Mouse (Mus musculus): Measurements from ENCODE around the gene Smurf1. TPM values are rescaled to one million over a fixed set of nuclear protein-coding genes. Genes with fewer than 3 reads are reported as not detected.

The Smurf1 gene
- polyA plus RNA-seq, 1 experiment from 2014 or later, result 19.5 TPM

DNA sequence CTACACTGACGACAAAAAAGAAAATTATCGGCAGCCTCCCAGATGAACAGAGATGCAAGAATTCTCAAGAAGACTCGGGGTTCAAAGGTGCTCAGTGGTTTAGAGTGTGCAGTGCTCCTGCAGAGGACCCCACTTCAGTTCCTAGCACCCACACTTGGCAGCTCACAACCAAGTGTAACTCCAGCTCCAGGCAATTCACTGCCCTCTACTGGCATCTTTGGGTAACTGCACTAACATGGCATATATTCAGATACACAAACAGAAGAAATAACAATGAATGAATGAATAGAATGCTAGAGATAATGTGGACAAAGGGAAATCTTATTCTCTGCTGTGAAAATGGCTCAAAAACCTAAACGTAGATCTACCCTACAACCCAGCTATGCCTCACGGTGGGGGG lies 19.2 kb upstream of the Smurf1 start:
- Histone ChIP-seq H3K9ac (no peak overlapping the region), H3K27ac (no peak overlapping the region), H3K4me1 (no peaks in the 10 kb centered on the region), H3K9me3 (peaks cover 17% of the 10 kb centered on the region; the same call in 1 of the 2 replicates), H3K27me3 (no peaks in the 10 kb centered on the region), H3K4me3 (no peak overlapping the region), H3K4me2 (replicated peaks) (no peak overlapping the region), H3K36me3 (no peaks in the 10 kb centered on the region)
- WGBS, result 92% methylated on average over 5 of the region's 5 CpGs
- no peak for ATAC-seq (ENCODE audit: low FRiP score, low read depth)

DNA sequence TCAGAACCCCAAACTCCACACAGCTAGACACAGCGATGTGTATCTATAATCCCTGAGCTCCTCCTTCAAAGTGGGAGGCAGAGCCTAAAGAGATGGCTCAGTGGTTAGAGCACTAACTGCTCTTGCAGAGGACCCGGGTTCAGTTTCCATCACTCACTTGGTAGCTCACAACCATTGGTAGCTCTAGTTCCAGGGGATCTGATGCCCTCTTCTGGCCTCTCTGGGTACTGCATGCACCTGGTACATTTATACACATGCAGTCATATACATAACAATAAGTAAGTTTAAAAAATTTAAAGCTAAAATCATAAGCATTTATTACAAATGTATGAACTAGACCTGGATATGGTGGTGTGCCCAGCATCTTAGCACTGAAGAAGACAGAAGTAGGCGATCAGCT lies 17.6 kb upstream of the Smurf1 start:
- Histone ChIP-seq H3K4me2 (replicated peaks) (no peak overlapping the region), H3K4me3 (no peak overlapping the region), H3K27me3 (no peaks in the 10 kb centered on the region), H3K9ac (no peak overlapping the region), H3K9me3 (peaks cover 17% of the 10 kb centered on the region; the same call in 1 of the 2 replicates), H3K36me3 (no peaks in the 10 kb centered on the region), H3K27ac (no peak overlapping the region), H3K4me1 (no peaks in the 10 kb centered on the region)
- 93% methylated on average over 3 of the region's 3 CpGs for WGBS
- no peak for ATAC-seq (ENCODE audit: low FRiP score, low read depth)

DNA sequence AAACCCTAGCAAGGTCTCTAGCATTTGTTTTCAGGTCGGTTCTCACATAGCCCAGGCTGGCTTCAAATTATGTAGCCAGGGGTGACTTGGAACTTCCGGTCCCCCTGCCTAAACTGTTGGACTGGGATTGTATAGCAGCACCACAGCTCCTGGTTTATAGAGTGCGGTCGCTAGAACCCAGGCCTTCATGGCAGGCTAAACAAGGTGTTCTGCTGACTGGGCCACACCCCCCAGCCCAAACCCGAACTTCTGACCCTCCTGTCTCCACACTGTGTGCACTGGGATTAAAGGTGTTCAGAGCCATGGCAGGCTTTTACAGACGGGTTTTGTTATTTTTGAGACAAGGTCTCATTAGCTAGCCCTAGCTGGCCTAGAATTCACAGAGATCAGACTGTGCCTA lies 13.5 kb upstream of the Smurf1 start:
- ATAC-seq (ENCODE audit: low FRiP score, low read depth), result no peak
- peaks cover 10% of the 10 kb centered on the region; the same call in 1 of the 2 replicates for H3K9me3 ChIP-seq

DNA sequence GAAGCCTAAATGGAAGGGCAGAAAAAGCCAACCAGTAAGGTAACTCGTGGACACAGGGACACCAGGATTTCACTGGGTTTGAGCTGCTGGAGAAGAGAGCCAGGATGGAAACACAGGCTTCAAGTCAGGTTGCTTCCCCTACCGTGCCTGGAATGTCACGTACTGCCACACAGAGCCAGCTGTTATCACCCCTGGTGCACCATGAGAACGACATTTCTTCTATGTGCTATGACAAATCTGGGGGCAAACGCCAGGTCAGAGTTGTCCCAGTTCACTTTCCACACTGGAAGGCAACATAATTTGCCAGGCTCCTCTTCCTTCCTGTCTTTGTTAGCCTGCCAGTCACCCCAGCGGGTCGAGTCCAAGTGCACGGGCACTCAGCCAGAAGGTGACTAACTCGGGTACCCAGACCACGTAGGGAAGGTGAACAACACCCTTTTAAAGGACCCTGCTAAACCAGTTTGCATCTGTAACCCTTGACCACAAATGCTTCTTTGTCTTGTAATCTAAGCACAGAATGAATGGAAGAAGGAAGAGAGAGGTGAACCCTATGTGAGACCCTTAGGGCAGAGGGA lies 13.0 kb upstream of the Smurf1 start:
- Histone ChIP-seq H3K36me3 (no peaks in the 10 kb centered on the region), H3K27ac (no peak overlapping the region), H3K4me3 (no peak overlapping the region), H3K9ac (no peak overlapping the region), H3K27me3 (no peaks in the 10 kb centered on the region), H3K4me1 (no peaks in the 10 kb centered on the region), H3K9me3 (0 out of 2 replicates have a peak, but pooled peaks cover 6% of the 10 kb centered on the region), H3K4me2 (replicated peaks) (no peak overlapping the region)
- ATAC-seq (ENCODE audit: low FRiP score, low read depth), result no peak
- WGBS, result 69% methylated on average over 10 of the region's 10 CpGs

More for the DNA sequence above, 13.5 kb upstream of the Smurf1 start:
- H3K4me1 ChIP-seq, result no peaks in the 10 kb centered on the region
- H3K36me3 ChIP-seq, result no peaks in the 10 kb centered on the region
- 74% methylated on average over 6 of the region's 6 CpGs for WGBS
- no peak overlapping the region for H3K27ac ChIP-seq
- no peaks in the 10 kb centered on the region for H3K27me3 ChIP-seq
- H3K9ac ChIP-seq, result no peak overlapping the region
- H3K4me3 ChIP-seq, result no peak overlapping the region
- no peak overlapping the region for H3K4me2 ChIP-seq (replicated peaks)

DNA sequence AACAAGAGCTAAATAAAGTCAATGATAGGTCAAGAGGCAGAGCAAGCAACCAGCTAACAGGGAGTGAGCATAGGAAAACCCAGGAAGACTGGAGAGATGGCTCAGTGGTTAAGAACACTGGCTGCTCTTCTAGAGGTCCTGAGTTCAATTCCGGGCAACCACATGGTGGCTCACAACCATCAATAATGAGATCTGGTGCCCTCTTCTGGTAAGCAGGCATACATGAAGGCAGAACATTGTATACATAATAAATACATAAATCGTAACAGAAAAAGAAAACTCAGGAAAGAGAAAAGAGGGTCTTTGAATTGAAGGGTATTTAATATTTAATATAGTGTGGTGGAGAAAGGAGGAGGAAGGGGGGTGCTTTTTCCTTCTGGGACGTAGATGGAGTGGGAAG lies 5.6 kb upstream of the Smurf1 start:
- H3K4me2 ChIP-seq (replicated peaks), result no peak overlapping the region
- no peak overlapping the region for H3K4me3 ChIP-seq
- H3K27ac ChIP-seq, result no peak overlapping the region
- ATAC-seq (ENCODE audit: low FRiP score, low read depth), result no peak
- peaks cover 8% of the 10 kb centered on the region for H3K4me1 ChIP-seq
- H3K9ac ChIP-seq, result no peak overlapping the region
- H3K27me3 ChIP-seq, result no peaks in the 10 kb centered on the region
- no peaks in the 10 kb centered on the region for H3K9me3 ChIP-seq
- 81% methylated on average over 3 of the region's 3 CpGs for WGBS
- no peaks in the 10 kb centered on the region for H3K36me3 ChIP-seq

DNA sequence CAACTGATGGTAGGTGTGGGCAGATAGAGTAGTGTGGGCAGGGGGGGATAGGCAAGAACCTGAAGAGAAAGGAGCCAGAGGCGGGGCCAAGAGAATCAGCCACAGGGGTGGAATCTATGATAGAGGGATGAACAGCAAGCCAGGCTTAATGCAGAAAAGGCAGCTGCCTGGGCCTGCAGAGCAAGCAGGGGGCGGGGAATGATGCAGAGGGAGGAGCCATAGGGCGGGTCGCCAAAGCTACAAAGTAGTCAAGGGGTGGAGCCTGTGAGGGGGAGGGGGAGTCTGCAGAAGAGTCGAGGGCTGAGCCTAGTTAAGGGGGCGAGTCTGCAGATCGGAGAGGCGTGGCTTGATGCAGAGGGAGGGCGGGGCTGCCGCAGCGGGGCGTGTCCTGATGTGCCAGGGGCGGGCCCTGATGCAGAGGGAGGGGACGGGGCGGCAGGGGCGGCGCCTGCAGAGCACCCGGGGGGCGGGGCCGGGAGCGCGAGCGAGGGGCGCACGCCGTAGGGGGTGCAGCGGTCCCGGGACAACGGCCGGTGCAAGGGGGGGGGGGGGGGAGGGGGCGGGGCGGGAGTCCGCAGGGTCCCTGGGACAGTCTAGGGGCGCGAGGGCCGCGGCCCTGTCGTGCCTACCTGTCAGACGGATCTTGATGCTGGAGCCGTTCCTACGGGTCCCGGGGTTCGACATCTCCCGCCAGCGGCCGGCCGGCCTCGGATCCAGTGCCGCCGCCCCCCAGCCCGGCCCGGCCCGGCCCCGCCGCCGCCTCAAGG lies 592 bp downstream of the Smurf1 start:
- peak overlapping the region; percentile 87 for H3K4me3 ChIP-seq
- H3K36me3 ChIP-seq, result no peaks in the 10 kb centered on the region
- H3K4me2 ChIP-seq (replicated peaks), result peak overlapping the region; percentile 73
- H3K9me3 ChIP-seq, result no peaks in the 10 kb centered on the region
- peak overlapping the region; percentile 92 for H3K27ac ChIP-seq
- 2% methylated on average over 28 of the region's 56 CpGs for WGBS
- peak; percentile 80 for ATAC-seq (ENCODE audit: low FRiP score, low read depth)
- H3K9ac ChIP-seq, result peak overlapping the region; percentile 94
- peaks cover 52% of the 10 kb centered on the region for H3K4me1 ChIP-seq
- no peaks in the 10 kb centered on the region for H3K27me3 ChIP-seq

DNA sequence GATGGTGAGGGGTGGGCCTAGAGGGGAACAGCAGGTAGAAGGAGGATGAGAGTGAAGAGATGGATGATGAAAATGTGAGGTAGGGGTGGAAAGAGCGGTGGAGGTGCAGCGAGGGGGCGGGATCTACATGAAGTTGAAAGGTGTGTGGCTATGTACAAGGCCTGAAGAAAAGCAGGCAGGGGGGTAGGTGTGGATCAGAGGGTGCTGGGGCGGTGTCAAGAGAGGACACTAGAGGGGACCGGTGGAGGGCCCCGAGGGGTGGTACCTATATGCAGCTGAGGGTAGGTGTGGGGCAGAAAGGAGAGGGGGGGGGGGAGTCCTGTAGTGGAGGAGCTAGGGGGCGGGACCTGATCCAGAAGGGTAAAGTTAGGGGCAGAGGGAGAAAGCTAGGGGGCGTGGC lies 1.2 kb downstream of the Smurf1 start:
- no peaks in the 10 kb centered on the region for H3K36me3 ChIP-seq
- peak overlapping the region; percentile 92; the same call in 1 of the 2 replicates for H3K27ac ChIP-seq
- peak overlapping the region; percentile 87 for H3K4me3 ChIP-seq
- 21% methylated on average over 8 of the region's 8 CpGs for WGBS
- H3K9me3 ChIP-seq, result no peaks in the 10 kb centered on the region
- H3K9ac ChIP-seq, result no peak overlapping the region
- peak overlapping the region; percentile 73 for H3K4me2 ChIP-seq (replicated peaks)
- ATAC-seq (ENCODE audit: low FRiP score, low read depth), result peak; percentile 14; the same call in 1 of the 2 replicates
- no peaks in the 10 kb centered on the region for H3K27me3 ChIP-seq
- peaks cover 57% of the 10 kb centered on the region for H3K4me1 ChIP-seq

DNA sequence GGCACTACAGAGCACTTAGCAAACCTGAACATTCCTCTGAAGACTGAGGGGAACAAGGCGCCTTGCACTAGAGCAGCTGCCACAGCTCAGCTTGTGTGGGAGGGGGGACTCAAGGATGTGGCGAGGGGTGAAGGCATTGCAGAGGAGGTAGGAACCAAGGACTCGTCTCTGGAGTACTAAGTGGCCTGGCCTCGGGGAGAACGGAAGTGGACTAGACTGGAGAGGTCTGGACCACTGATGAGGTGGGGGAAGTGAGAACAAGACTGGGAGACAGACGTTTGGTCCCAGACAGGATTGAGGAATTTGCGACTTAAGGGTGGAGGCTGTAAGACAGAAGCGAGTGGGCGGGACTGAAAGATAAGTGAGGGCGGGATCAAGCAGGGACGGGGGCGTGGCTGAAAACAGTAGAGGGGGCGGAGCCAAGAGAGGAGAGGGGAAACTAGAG lies 1.8 kb downstream of the Smurf1 start:
- Histone ChIP-seq H3K4me1 (peaks cover 63% of the 10 kb centered on the region), H3K9me3 (no peaks in the 10 kb centered on the region), H3K4me3 (peak overlapping the region; percentile 87), H3K4me2 (replicated peaks) (peak overlapping the region; percentile 73), H3K27me3 (no peaks in the 10 kb centered on the region), H3K27ac (peak overlapping the region; percentile 87), H3K36me3 (no peaks in the 10 kb centered on the region), H3K9ac (peak overlapping the region; percentile 36)
- 4% methylated on average over 13 of the region's 13 CpGs for WGBS
- no peak for ATAC-seq (ENCODE audit: low FRiP score, low read depth)

DNA sequence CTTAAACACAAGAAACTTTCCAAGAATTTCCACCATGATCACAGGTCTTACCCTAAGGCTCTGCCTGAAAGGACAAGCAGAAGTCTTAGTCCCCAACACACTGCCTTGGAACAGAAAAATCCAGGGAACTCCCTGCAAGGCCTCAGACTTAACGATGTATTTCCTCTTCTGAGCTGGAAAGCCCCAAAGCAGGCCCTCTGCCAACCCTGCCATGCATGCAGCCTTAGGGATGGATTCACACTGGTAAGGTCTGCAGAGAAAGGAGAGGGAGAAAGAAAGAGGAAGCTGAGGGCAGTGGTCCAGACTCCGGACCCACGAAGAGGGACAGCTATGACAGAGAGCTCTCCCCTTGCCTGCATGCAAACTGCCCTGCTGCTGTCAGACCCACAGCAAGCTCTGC lies 2.2 kb downstream of the Smurf1 start:
- no peaks in the 10 kb centered on the region for H3K9me3 ChIP-seq
- 31% methylated on average over 3 of the region's 3 CpGs for WGBS
- H3K27ac ChIP-seq, result peak overlapping the region; percentile 87
- no peak for ATAC-seq (ENCODE audit: low FRiP score, low read depth)
- peaks cover 68% of the 10 kb centered on the region for H3K4me1 ChIP-seq
- H3K9ac ChIP-seq, result peak overlapping the region; percentile 36
- peak overlapping the region; percentile 87 for H3K4me3 ChIP-seq
- peak overlapping the region; percentile 73 for H3K4me2 ChIP-seq (replicated peaks)
- H3K36me3 ChIP-seq, result no peaks in the 10 kb centered on the region
- H3K27me3 ChIP-seq, result no peaks in the 10 kb centered on the region

DNA sequence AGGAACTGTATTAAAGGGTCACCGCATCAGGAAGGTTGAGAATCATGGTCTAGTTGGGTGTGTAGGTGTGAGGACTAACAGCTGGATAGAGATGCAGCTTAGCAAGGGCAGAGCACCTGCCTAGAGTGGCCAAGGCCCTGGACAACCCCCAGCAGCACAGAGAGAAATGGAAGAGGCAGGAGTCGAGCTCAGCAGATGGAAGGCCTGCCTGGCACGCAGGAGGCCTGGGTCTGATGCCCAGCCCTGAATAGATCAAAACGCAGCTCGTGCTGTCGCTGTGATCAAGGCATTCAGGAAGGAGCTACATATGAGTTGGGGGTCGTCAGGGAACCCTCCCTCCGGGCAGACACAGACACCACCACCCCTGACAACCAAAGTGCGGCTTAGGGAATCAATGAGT lies 7.4 kb downstream of the Smurf1 start:
- Histone ChIP-seq H3K4me1 (peaks cover 64% of the 10 kb centered on the region), H3K36me3 (no peaks in the 10 kb centered on the region), H3K4me3 (no peak overlapping the region), H3K9me3 (no peaks in the 10 kb centered on the region), H3K27ac (no peak overlapping the region), H3K27me3 (no peaks in the 10 kb centered on the region), H3K4me2 (replicated peaks) (no peak overlapping the region), H3K9ac (no peak overlapping the region)
- 80% methylated on average over 9 of the region's 9 CpGs for WGBS
- ATAC-seq (ENCODE audit: low FRiP score, low read depth), result no peak

DNA sequence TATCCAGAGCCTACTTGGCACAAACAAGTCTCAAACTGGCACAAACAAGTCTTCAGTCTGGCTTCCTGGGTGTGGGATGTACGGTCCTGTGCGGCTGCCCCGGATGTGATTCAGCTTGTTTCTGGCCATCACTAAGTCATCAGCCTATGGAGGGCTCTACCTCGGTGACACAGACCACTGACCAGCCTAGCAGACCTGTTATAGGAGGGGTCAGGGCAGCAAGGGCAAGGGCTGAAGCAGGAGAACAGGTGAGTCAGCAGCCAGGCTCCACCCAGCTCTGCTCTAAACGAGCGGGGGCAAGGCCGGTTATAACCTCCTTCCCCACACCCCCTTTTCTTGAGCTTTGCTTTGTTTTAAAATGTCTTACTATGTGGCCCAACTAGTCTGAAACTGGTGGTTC lies 11.2 kb downstream of the Smurf1 start:
- peaks cover 41% of the 10 kb centered on the region for H3K4me1 ChIP-seq
- H3K4me2 ChIP-seq (replicated peaks), result no peak overlapping the region
- no peak for ATAC-seq (ENCODE audit: low FRiP score, low read depth)
- no peak overlapping the region for H3K9ac ChIP-seq
- no peaks in the 10 kb centered on the region for H3K36me3 ChIP-seq
- no peak overlapping the region for H3K27ac ChIP-seq
- H3K9me3 ChIP-seq, result no peaks in the 10 kb centered on the region
- H3K4me3 ChIP-seq, result no peak overlapping the region
- 72% methylated on average over 7 of the region's 7 CpGs for WGBS
- H3K27me3 ChIP-seq, result no peaks in the 10 kb centered on the region

DNA sequence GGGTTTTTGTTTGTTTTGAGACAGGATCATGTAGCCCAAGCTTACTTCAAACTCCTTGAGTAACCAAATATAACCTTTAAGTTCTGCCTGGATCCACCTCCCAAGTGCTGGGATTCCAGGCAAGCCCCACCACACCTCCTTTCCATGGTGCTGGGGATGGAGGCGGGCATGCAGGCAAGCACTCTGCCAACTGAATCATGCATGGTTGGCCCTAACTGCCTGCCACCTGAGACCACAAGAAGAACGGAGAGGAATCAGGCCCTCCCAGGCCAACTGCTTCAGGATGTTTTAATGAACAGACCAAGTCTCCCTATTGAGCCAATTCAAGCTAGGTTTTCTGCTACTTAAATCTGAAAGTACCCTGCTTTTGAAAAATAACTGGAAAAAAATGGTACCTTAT lies 13.1 kb downstream of the Smurf1 start:
- Histone ChIP-seq H3K9ac (no peak overlapping the region), H3K4me2 (replicated peaks) (no peak overlapping the region), H3K36me3 (no peaks in the 10 kb centered on the region), H3K27ac (no peak overlapping the region), H3K27me3 (no peaks in the 10 kb centered on the region), H3K4me1 (peaks cover 39% of the 10 kb centered on the region), H3K4me3 (no peak overlapping the region), H3K9me3 (no peaks in the 10 kb centered on the region)
- ATAC-seq (ENCODE audit: low FRiP score, low read depth), result no peak
- 84% methylated on average over 2 of the region's 2 CpGs for WGBS

Measured in limb, embryonic 13.5 days (tissue).